Mouse (Mus musculus) C2C12 (cell line): ENCODE results near the gene Etl4. TPM values are rescaled to one million over a fixed set of nuclear protein-coding genes. Genes with fewer than 3 reads are reported as not detected.

Experiments
- H3K27me3 ChIP-seq: one replicate; pipeline ENCODE4 v1.6.1; 2011; ENCODE audit not compliant: control insufficient read depth, insufficient read depth, insufficient read length
- H3K36me3 ChIP-seq: one replicate; pipeline ENCODE4 v1.6.1; 2011; ENCODE audit not compliant: control insufficient read depth, insufficient read depth
- H3K4me3 ChIP-seq: one replicate; pipeline ENCODE4 v1.5.1; 2011; ENCODE audit warnings: mild to moderate bottlenecking, control low read depth; ENCODE audit not compliant: poor library complexity, insufficient read depth, severe bottlenecking
- H3K79me2 ChIP-seq: one replicate; pipeline ENCODE4 v1.6.1; 2011; ENCODE audit not compliant: control insufficient read depth, insufficient read depth
- H3K79me3 ChIP-seq: one replicate; pipeline ENCODE4 v1.6.1; 2011; ENCODE audit warnings: low read depth, control low read depth
- H3ac ChIP-seq: one replicate; pipeline ENCODE3; 2011; ENCODE audit warnings: low read depth; ENCODE audit not compliant: control insufficient read depth, insufficient read length
- CEBPB ChIP-seq: IDR thresholded peaks from one replicate; pipeline ENCODE4 v1.6.1; 2011; ENCODE audit warnings: low read depth, mild to moderate bottlenecking, control low read depth, moderate library complexity
- CTCF ChIP-seq: IDR thresholded peaks from one replicate; pipeline ENCODE4 v1.5.1; 2011; ENCODE audit not compliant: control insufficient read depth, insufficient read depth, insufficient read length
- FOSL1 ChIP-seq: IDR thresholded peaks from one replicate; pipeline ENCODE4 v1.8.0; 2011; ENCODE audit warnings: mild to moderate bottlenecking, low read length; ENCODE audit not compliant: poor library complexity, insufficient read depth, severe bottlenecking
- MAX ChIP-seq: IDR thresholded peaks from one replicate; pipeline ENCODE4 v1.6.1; 2011; ENCODE audit warnings: mild to moderate bottlenecking, control low read depth
- MYOD1 ChIP-seq: IDR thresholded peaks from one replicate; pipeline ENCODE4 v1.6.1; 2011; ENCODE audit warnings: low read depth; ENCODE audit not compliant: control insufficient read depth, insufficient read length
- MYOG ChIP-seq: IDR thresholded peaks from one replicate; pipeline ENCODE4 v1.6.1; 2011; ENCODE audit not compliant: control insufficient read depth, insufficient read length; ENCODE audit errors: extremely low read depth
- USF1 ChIP-seq: IDR thresholded peaks from one replicate; pipeline ENCODE4 v1.6.1; 2011; ENCODE audit warnings: low read depth, mild to moderate bottlenecking, control low read depth, moderate library complexity
- polyA plus RNA-seq: library from polyadenylated mRNA; unstranded; fragments of >200 nt; fragmentation: generic; extraction: Trizol; gene quantifications from one replicate; pipeline ENCODE4 v1.2.1, GENCODE M21; 2012; ENCODE audit warnings: missing spikeins

The Etl4 gene
- polyA plus RNA-seq, 1 experiment: 3.9 TPM

DNA sequence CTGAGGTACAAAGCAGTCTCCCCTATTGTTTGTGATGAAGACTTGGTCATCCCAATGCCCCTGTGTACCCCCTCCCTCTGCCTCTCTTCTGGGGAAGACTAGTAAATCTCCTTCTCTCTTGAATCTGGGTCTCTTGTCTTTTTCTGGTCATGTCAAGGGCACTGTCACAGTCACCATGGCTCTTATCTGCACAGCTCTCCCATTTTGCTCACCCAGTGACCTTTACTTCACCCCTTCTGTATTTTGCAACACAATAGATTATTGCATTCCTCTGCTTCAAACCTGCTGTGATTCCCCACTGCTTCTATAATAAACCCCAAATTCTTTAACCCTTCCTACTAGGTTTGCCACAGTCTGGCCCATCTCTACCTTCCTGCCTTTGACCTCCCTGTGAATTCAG lies 484.5 kb downstream of the Etl4 start:
- H3K79me3 ChIP-seq: no peaks in the 10 kb centered on the region
- H3ac ChIP-seq: no peak overlapping the region
- no peaks in the 10 kb centered on the region for H3K36me3 ChIP-seq
- no peak for TF ChIP-seq FOSL1
- TF ChIP-seq MYOD1: no peak
- no peak for TF ChIP-seq USF1
- TF ChIP-seq MAX: no peak
- TF ChIP-seq CEBPB: no peak
- TF ChIP-seq CTCF: no peak
- TF ChIP-seq MYOG: no peak
- H3K79me2 ChIP-seq: no peaks in the 10 kb centered on the region
- no peaks in the 10 kb centered on the region for H3K27me3 ChIP-seq
- H3K4me3 ChIP-seq: no peak overlapping the region

DNA sequence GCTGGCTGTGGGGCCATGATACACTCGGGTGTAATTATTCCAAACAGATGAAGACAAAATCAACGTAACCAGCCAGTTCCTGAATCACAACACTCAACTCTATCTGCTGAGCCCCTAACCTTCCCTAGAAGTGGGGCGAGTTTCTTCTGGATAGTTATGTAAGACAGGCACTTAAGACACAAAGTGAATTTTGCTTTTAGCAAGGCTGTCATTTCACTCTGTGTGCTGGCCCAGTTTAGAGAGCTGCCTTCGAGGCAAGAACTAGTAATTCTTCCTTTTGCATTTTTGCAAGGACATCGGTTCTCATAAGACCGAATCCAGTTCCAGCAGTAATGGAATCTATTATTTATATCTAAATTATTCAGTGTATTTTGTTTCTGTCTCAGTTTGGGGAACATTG lies 487.4 kb downstream of the Etl4 start:
- Histone ChIP-seq H3K79me3 (no peaks in the 10 kb centered on the region), H3K4me3 (no peak overlapping the region), H3K79me2 (no peaks in the 10 kb centered on the region), H3K27me3 (no peaks in the 10 kb centered on the region), H3ac (no peak overlapping the region), H3K36me3 (no peaks in the 10 kb centered on the region)
- no peak for TF ChIP-seq MAX
- TF ChIP-seq CEBPB: no peak
- TF ChIP-seq MYOG: no peak
- TF ChIP-seq USF1: no peak
- no peak for TF ChIP-seq MYOD1
- no peak for TF ChIP-seq FOSL1
- no peak for TF ChIP-seq CTCF

DNA sequence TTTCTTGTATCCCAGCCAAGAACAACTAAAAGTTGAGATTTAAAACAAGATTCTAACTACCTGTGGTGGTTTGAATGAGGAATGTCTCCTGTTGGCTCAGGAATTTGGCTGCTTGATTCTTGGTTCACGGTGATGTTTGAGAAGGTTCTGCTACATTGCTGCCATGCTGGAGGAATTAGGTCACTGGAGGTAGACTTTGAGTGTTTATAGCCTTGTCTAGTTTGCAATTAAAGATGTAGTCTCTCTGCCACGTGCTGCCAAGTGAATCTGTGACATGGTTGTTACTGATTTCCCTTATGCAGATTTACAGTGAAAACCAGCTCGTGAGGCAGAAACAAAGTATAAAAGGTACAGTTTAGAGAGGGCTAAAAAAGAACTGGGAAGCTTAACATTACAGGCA lies 491.0 kb downstream of the Etl4 start:
- Histone ChIP-seq H3K79me2 (no peaks in the 10 kb centered on the region), H3ac (no peak overlapping the region), H3K79me3 (no peaks in the 10 kb centered on the region), H3K4me3 (no peak overlapping the region), H3K27me3 (no peaks in the 10 kb centered on the region), H3K36me3 (no peaks in the 10 kb centered on the region)
- no peak for TF ChIP-seq MAX
- no peak for TF ChIP-seq MYOD1
- no peak for TF ChIP-seq CEBPB
- TF ChIP-seq USF1: no peak
- TF ChIP-seq CTCF: no peak
- no peak for TF ChIP-seq MYOG
- TF ChIP-seq FOSL1: no peak

DNA sequence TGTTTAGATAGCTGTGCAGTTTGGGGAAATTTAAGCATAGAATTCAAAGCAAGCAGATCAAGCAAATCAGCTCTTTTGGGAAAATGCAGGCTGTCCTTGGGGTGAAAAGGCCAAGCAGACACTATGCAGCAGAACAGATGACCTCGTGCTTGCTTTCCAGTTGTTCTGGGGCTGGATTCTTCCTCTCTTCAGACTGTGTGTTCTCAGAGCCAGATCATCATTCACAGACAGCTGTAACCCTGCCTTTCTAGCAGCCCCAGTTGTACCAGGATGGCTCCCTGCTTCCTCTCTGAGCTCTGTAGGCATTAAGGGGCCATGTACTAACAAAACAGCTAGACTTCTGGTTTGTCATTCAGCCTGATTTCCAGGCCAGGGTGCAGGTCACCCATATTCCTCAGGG lies 494.8 kb downstream of the Etl4 start:
- no peak overlapping the region for H3ac ChIP-seq

DNA sequence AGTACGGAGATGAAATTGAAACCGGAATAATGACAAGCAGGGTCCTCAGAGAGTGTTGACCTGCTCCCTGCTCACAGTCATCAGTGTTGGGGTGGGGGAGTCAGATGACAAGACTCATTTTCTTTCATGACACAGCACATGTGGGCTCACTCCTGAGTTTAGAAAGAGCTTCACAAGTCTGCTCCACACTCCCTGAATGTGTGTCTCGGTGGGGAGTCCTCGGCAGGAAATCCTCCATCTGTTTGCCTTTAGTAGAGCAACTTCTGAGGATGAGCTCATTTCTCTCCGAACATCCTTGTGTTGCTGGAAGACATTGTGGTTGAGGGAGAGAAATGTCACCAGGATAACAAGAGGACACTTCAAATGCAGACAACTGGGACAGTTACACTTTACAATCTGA lies 497.5 kb downstream of the Etl4 start:
- Histone ChIP-seq H3ac (no peak overlapping the region), H3K36me3 (no peaks in the 10 kb centered on the region), H3K79me2 (no peaks in the 10 kb centered on the region), H3K79me3 (no peaks in the 10 kb centered on the region), H3K4me3 (no peak overlapping the region), H3K27me3 (no peaks in the 10 kb centered on the region)
- TF ChIP-seq MYOG (no peak), CTCF (no peak), MYOD1 (no peak), FOSL1 (no peak), CEBPB (no peak), MAX (no peak), USF1 (no peak)

More for the DNA sequence above, 494.8 kb downstream of the Etl4 start:
- H3K79me2 ChIP-seq: no peaks in the 10 kb centered on the region
- no peak overlapping the region for H3K4me3 ChIP-seq
- no peaks in the 10 kb centered on the region for H3K36me3 ChIP-seq
- no peaks in the 10 kb centered on the region for H3K79me3 ChIP-seq
- TF ChIP-seq MYOG (no peak), USF1 (no peak), MYOD1 (no peak), CEBPB (no peak), FOSL1 (no peak), CTCF (no peak), MAX (no peak)
- no peaks in the 10 kb centered on the region for H3K27me3 ChIP-seq

DNA sequence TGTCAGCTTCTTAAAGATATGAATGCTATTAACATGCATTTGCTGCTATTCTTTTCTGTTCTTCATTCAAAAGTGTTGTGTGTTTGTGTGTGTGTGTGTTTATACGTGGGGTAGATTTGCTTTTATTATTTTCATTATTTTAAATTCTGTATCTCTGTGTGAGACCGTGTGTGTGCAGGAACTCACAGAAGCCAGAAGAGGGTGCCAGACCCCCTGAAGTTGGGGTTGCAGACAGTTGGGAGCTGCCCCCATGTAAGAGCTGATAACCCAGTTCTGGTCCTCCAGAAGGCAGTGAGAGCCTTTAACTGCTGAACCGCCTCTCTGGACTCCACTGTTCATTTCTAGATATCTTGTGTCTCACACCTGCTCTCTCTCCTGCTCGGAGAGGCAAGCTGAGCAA lies 505.3 kb downstream of the Etl4 start:
- H3K36me3 ChIP-seq: no peaks in the 10 kb centered on the region
- H3K79me3 ChIP-seq: no peaks in the 10 kb centered on the region
- H3ac ChIP-seq: no peak overlapping the region
- TF ChIP-seq MAX (no peak), MYOG (no peak), USF1 (no peak), CEBPB (no peak), FOSL1 (no peak), MYOD1 (no peak), CTCF (no peak)
- no peaks in the 10 kb centered on the region for H3K27me3 ChIP-seq
- no peak overlapping the region for H3K4me3 ChIP-seq
- no peaks in the 10 kb centered on the region for H3K79me2 ChIP-seq
